Mouse (Mus musculus): ENCODE data around the gene Rprml. TPM values are rescaled to one million over a fixed set of nuclear protein-coding genes. Genes with fewer than 3 reads are reported as not detected.

Rprml gene
- polyA plus RNA-seq, 2 experiments = 0.11 TPM; not detected in 1

DNA sequence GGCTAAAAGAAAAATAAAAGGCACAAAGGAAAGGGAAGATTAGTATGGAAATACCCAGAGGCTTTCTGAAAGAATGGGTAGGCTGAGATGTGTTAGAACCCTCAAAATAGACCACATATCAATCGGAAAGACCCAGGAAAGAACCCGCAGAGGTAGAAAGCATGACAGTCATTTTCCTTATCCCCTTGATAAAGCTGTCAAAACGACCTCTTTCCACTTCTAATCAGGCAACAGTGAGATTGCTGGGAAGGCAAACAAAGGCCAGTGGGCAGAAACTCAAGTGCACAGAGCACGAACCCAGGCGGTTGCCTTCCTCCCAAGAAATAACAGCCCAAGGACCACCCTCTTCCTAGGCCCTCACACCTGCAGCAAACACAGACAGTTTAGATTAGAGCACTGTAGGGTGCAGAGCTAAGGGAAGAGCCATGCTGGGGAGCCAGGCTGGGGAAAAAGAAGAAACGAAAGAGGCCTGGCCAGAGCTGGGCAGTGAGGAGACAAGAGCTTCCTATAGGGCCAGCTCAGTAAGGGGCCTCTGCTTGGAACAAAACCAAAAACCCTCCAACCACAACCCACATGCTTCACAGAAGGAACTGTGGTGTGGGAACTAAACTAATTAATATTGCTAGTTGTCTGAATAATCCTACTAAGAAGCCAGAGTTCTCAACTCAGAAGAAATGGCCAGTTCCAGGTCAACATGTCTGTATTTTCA lies 39.1 kb downstream of the Rprml start:
- Histone ChIP-seq H3K4me1 (ENCODE audit: control insufficient read depth, insufficient read depth, low read length) (no peaks in the 10 kb centered on the region), H3K4me3 (replicated peaks; ENCODE audit: low read length) (no peak overlapping the region), H3K27ac (replicated peaks; ENCODE audit: low read depth, low read length) (no peak overlapping the region), H3K36me3 (ENCODE audit: control insufficient read depth, insufficient read depth, low read length) (peaks cover 49% of the 10 kb centered on the region), H3K9ac (ENCODE audit: low read depth, low read length, severe bottlenecking) (no peak overlapping the region), H3K4me2 (replicated peaks; ENCODE audit: low read depth, low read length, severe bottlenecking) (no peak overlapping the region), H3K9me3 (ENCODE audit: control insufficient read depth, low read length) (no peaks in the 10 kb centered on the region), H3K27me3 (ENCODE audit: control insufficient read depth, insufficient read depth, low read length) (no peaks in the 10 kb centered on the region)
- ATAC-seq (ENCODE audit: low FRiP score, low read depth) = no peak
- WGBS = 67% methylated on average over 6 of the region's 6 CpGs
- TF ChIP-seq POLR2A (IDR thresholded peaks at IDR 0.05; ENCODE audit: borderline replicate concordance, extremely low read depth, insufficient read depth, insufficient read length) = no peak
- no peak for DNase-seq (ENCODE audit: low spot score)

DNA sequence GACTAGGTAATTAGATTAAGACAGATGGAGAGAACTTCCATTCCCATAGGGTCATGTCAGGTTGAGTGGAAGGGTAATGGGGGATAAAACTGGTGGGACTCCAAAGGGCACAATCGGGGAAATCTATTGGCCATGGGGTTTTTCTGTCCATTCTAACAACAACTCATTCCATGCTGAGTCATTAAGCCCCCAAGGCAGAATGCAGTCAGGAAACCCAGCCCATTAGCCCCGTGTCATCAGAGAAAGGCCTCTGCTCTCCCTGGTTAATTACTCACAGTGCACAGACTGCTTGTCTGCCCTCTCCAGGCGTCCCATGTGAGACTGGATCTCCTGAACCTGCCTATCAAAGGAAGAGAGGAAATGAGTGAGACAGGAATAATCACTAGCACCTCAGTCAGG lies 39.6 kb downstream of the Rprml start:
- Histone ChIP-seq H3K9ac (ENCODE audit: low read depth, low read length, severe bottlenecking) (no peak overlapping the region), H3K27ac (replicated peaks; ENCODE audit: low read depth, low read length) (no peak overlapping the region), H3K9me3 (ENCODE audit: control insufficient read depth, low read length) (no peaks in the 10 kb centered on the region), H3K4me2 (replicated peaks; ENCODE audit: low read depth, low read length, severe bottlenecking) (no peak overlapping the region), H3K27me3 (ENCODE audit: control insufficient read depth, insufficient read depth, low read length) (no peaks in the 10 kb centered on the region), H3K36me3 (ENCODE audit: control insufficient read depth, insufficient read depth, low read length) (peaks cover 43% of the 10 kb centered on the region), H3K4me1 (ENCODE audit: control insufficient read depth, insufficient read depth, low read length) (no peaks in the 10 kb centered on the region), H3K4me3 (replicated peaks; ENCODE audit: low read length) (no peak overlapping the region)
- no peak for ATAC-seq (ENCODE audit: low FRiP score, low read depth)
- no peak for TF ChIP-seq POLR2A (IDR thresholded peaks at IDR 0.05; ENCODE audit: borderline replicate concordance, extremely low read depth, insufficient read depth, insufficient read length)
- DNase-seq (ENCODE audit: low spot score) = no peak
- WGBS = 20% methylated on average over 3 of the region's 3 CpGs

DNA sequence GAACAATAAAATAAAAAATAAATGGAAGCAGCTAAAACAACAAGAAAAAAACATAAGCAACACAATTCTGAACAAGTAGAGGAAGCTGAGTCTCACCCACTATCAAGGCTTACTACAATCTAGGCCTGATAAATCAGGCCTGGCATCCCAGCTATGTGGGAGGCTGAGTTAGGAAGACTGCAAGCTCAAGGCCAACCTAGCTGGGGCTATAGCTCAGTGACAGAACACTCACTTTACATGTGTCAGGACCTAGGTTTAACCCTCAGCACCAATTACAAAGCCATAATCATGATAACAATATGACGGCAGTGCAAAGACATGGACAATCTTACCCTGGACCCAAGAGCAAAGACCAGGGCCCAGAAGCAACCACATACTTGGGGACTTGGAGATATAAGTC lies 41.7 kb downstream of the Rprml start:
- H3K27ac ChIP-seq (replicated peaks; ENCODE audit: low read depth, low read length) = no peak overlapping the region
- no peak for DNase-seq (ENCODE audit: low spot score)
- no peaks in the 10 kb centered on the region for H3K4me1 ChIP-seq (ENCODE audit: control insufficient read depth, insufficient read depth, low read length)
- H3K9ac ChIP-seq (ENCODE audit: low read depth, low read length, severe bottlenecking) = no peak overlapping the region
- ATAC-seq (ENCODE audit: low FRiP score, low read depth) = no peak
- peaks cover 23% of the 10 kb centered on the region for H3K36me3 ChIP-seq (ENCODE audit: control insufficient read depth, insufficient read depth, low read length)
- no peak overlapping the region for H3K4me2 ChIP-seq (replicated peaks; ENCODE audit: low read depth, low read length, severe bottlenecking)
- H3K9me3 ChIP-seq (ENCODE audit: control insufficient read depth, low read length) = no peaks in the 10 kb centered on the region
- H3K4me3 ChIP-seq (replicated peaks; ENCODE audit: low read length) = no peak overlapping the region
- TF ChIP-seq POLR2A (IDR thresholded peaks at IDR 0.05; ENCODE audit: borderline replicate concordance, extremely low read depth, insufficient read depth, insufficient read length) = no peak
- 87% methylated on average over 1 of the region's 1 CpGs for whole genome bisulfite sequencing
- no peaks in the 10 kb centered on the region for H3K27me3 ChIP-seq (ENCODE audit: control insufficient read depth, insufficient read depth, low read length)

GRCm38 (mm10) chr11:103693241-103693640 lies 43.9 kb downstream of the Rprml start:
- Histone ChIP-seq H3K27me3 (ENCODE audit: control insufficient read depth, insufficient read depth, low read length) (no peaks in the 10 kb centered on the region), H3K9ac (ENCODE audit: low read depth, low read length, severe bottlenecking) (no peak overlapping the region), H3K4me2 (replicated peaks; ENCODE audit: low read depth, low read length, severe bottlenecking) (no peak overlapping the region), H3K4me1 (ENCODE audit: control insufficient read depth, insufficient read depth, low read length) (peaks cover 3% of the 10 kb centered on the region; the same call in 1 of the 2 replicates), H3K4me3 (replicated peaks; ENCODE audit: low read length) (no peak overlapping the region), H3K36me3 (ENCODE audit: control insufficient read depth, insufficient read depth, low read length) (peaks cover 4% of the 10 kb centered on the region), H3K9me3 (ENCODE audit: control insufficient read depth, low read length) (no peaks in the 10 kb centered on the region), H3K27ac (replicated peaks; ENCODE audit: low read depth, low read length) (no peak overlapping the region)
- TF ChIP-seq POLR2A (IDR thresholded peaks at IDR 0.05; ENCODE audit: borderline replicate concordance, extremely low read depth, insufficient read depth, insufficient read length) = no peak
- DNase-seq (ENCODE audit: low spot score) (no peak), ATAC-seq (ENCODE audit: low FRiP score, low read depth) (no peak)
- 39% methylated on average over 1 of the region's 1 CpGs for WGBS

GRCm38 (mm10) chr11:103696851-103697564 lies 47.6 kb downstream of the Rprml start:
- Histone ChIP-seq H3K36me3 (ENCODE audit: control insufficient read depth, insufficient read depth, low read length) (no peaks in the 10 kb centered on the region), H3K4me3 (replicated peaks; ENCODE audit: low read length) (peak overlapping the region; percentile 97), H3K27ac (replicated peaks; ENCODE audit: low read depth, low read length) (peak overlapping the region; percentile 98), H3K9ac (ENCODE audit: low read depth, low read length, severe bottlenecking) (peak overlapping the region; percentile 92), H3K27me3 (ENCODE audit: control insufficient read depth, insufficient read depth, low read length) (no peaks in the 10 kb centered on the region), H3K4me1 (ENCODE audit: control insufficient read depth, insufficient read depth, low read length) (peaks cover 6% of the 10 kb centered on the region; the same call in 1 of the 2 replicates), H3K4me2 (replicated peaks; ENCODE audit: low read depth, low read length, severe bottlenecking) (peak overlapping the region; percentile 57), H3K9me3 (ENCODE audit: control insufficient read depth, low read length) (no peaks in the 10 kb centered on the region)
- DNase-seq (ENCODE audit: low spot score) (peak; percentile 43), ATAC-seq (ENCODE audit: low FRiP score, low read depth) (peak; percentile 31)
- TF ChIP-seq POLR2A (IDR thresholded peaks at IDR 0.05; ENCODE audit: borderline replicate concordance, extremely low read depth, insufficient read depth, insufficient read length) = no peak
- WGBS = 1% methylated on average over 18 of the region's 18 CpGs

Data from limb, embryonic 14.5 days (tissue).